Mouse (Mus musculus) left cerebral cortex, postnatal 14 days (tissue): ENCODE results near the gene Olfr597. TPM values are rescaled to one million over a fixed set of nuclear protein-coding genes. Genes with fewer than 3 reads are reported as not detected.
"Not testable (repeated sequence)": the region's sequence is repeated elsewhere in the genome, so short reads cannot be mapped to it uniquely, and the experiment has no call there.

Experiments used
- DNase-seq, 2 experiments: peaks; one replicate each; pipeline ENCODE4 v3.0.0; 2021 to 2022; ENCODE audit warnings: low spot score in 2 of 2, mixed read lengths in 1 of 2
- intact Hi-C: fragments of 180-260 bp; cut with DNase I; formaldehyde crosslinking; loops from one replicate; pipeline ENCODE4 v1.15.1; 2025
- long read RNA-seq, 2 experiments: library from polyadenylated mRNA; stranded (forward); transcript quantifications; one replicate each; pipeline ENCODE4 v2.0.0; 2021
- microRNA-seq, 2 experiments: library from miRNA; unstranded; fragments of <30 nt; microRNA quantifications; one replicate each; pipeline ENCODE4 v1.2.0; 2022
- total RNA-seq, 2 experiments: library from RNA; stranded (reverse); gene quantifications; 2 replicates each; pipeline ENCODE4 v1.2.3; 2021

Gene Olfr597
- total RNA-seq = not detected
- long read RNA-seq, experiment 1 = 0 reads
- long read RNA-seq, experiment 2 = 0 reads

DNA sequence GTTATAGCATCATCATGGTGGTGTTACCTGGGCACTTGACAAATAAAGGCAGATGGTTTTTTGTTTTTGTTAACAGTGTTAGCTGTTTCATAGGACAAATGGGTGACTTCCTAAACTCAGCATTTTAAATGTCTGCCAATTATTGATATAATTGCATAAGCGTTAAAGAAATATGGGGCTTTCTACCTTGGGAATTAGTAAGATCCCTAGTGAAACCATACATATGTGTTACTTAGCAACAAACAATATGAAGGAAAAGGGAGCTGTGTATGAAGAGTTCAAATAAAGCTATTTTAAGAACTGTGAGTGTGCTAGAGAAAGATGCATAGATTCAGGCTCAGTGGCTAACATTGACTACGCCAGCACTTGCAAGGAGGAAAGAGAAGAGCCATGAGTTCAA lies at the start of gene Olfr597:
Gene Olfr597 (plus strand): TSS at position 301 of the 400 bp plus-strand sequence.
- intact Hi-C loops = not testable (repeated sequence)

DNA sequence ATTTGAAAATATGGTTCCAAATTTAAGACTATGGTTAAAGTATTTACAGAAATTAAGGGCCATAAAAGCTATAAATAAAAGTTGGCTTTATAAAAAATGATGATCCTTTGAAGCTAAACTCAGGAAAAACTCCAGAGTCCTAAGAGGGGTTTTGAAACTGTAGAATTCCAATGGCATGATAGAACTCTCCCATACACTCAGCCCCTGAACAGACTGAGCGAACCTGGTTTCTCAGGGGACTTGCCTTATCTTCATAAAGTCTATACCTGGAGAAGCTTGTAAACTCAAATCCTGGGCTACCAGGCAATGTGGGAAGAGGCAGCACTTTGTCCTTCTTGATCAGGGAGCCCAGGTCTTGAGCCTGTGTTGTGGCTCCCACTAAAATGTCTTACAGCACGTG lies 10.8 kb upstream of the Olfr597 start, which contains the start of gene Olfr596:
Gene Olfr596 (plus strand): TSS at position 301 of the 400 bp plus-strand sequence.
- intact Hi-C loops, DNase-seq: not testable (repeated sequence)

More for the DNA sequence above, at the start of gene Olfr597:
- DNase-seq = not testable (repeated sequence)

DNA sequence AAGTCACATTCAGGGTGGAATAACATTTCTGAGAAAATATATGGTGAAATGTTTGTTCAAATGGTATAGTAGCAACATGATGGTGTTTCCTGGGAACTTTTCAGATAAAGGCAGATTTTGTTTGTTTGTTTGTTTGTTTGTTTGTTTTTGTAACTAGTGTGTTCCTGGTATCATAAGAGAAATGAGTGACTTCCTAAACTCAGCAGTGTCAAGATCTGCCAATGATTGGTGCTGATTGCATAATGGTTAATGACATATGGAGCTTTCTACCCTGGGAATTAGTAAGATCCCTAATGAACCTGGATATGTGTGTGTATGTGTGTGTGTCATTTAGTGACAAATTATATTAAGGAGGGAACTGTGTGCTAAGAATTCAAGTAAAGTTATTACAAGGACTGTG lies 7.2 kb downstream of the Olfr597 start, which contains the start of gene Olfr598:
Gene Olfr598 (plus strand): TSS at position 301 of the 400 bp plus-strand sequence.
- intact Hi-C loops = no loop called here
- DNase-seq = no peak

DNA sequence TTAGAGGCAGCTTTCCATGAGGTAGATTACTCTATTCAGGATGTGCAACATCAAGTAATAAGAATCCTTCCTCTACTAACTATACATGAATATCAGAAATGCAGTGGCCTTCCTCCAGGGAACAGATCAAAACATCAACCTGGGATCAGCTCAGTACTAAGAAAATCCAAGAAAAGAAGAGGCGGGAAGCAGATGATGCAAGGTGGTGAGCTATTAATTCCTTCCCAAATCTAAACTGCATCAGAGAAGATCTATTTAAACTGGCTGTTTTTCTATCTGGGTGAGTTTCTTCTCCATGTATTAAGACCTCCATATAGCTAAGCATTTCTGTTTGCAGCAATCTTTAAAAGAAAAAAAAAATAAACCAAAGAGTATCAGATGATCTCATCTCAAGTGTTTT lies 19.5 kb downstream of the Olfr597 start, which contains the start of gene Olfr599:
Gene Olfr599 (plus strand): TSS at position 301 of the 400 bp plus-strand sequence.
- intact Hi-C loops = no loop called here

DNA sequence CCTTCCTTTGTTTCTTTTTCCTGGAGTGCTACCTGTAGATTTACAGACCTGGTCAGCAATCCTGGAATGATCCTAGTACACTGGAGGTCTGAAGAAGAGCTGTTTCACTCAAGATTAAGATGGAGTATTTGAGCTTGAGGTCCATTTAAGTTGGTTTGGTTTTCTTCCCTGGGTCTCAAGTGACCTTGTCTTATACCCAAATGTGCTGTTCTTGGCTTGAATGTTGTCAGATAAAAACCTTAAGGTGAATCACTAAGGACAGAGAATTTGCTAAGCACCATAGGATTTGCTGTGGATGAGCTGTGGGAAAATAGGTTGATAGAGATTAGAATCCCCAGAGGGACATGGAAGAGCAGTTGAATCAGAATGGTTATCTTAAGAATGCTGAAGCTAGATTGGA lies 33.5 kb downstream of the Olfr597 start, which contains the start of gene Olfr600:
Gene Olfr600 (minus strand): TSS at position 101 of the 400 bp plus-strand sequence.
- intact Hi-C loops = no loop called here
- no peak for DNase-seq

More for the DNA sequence above, 19.5 kb downstream of the Olfr597 start, which contains the start of gene Olfr599:
- DNase-seq = no peak

DNA sequence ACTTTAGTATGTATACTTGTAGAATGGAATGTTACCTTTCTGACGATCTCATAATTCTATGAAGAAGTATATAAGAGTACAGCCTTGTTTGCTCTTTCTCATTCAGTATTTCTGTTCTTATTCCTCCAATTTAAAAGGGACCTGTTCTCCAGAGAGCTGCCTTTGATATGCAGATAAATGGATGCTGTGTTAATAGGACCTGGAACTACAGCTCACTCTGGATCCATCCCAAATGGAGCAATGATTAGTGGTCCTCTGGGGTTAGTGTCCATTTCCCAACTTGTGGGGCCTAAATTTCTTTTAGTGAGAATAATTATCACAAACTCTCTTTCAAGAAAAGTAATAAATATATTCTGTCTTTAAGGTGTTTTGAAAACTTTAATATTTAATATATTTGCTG lies 46.4 kb downstream of the Olfr597 start, which contains the start of gene Olfr601:
Gene Olfr601 (minus strand): TSS at position 101 of the 400 bp plus-strand sequence.
- DNase-seq = no peak
- intact Hi-C loops = no loop called here

Small RNAs within 50 kb of the gene (microRNA-seq; reads per million reads assigned to microRNA genes)
- 0 reads per million in 2 experiments for gene Gm23550

Other genes starting within 250 kb of the Olfr597 start
- gene Olfr584, start 234.4 kb upstream of the Olfr597 start, total RNA-seq = not detected
- gene Olfr585, start 218.6 kb upstream of the Olfr597 start, total RNA-seq = not detected
- gene Olfr586, start 190.7 kb upstream of the Olfr597 start, total RNA-seq = not detected
- not detected for gene Olfr588-ps1, start 175.4 kb upstream of the Olfr597 start, total RNA-seq
- gene Olfr589, start 160.0 kb upstream of the Olfr597 start, total RNA-seq = not detected
- gene Olfr591, start 138.0 kb upstream of the Olfr597 start, total RNA-seq = not detected
- gene Olfr592, start 131.5 kb upstream of the Olfr597 start, total RNA-seq = not detected
- gene Olfr593, start 104.5 kb upstream of the Olfr597 start, total RNA-seq = not detected
- not detected for gene Olfr594, start 99.3 kb upstream of the Olfr597 start, total RNA-seq
- not detected for gene Usp17ld, start 63.8 kb upstream of the Olfr597 start, total RNA-seq
- gene Olfr596, start 10.7 kb upstream of the Olfr597 start, total RNA-seq = not detected
- not detected for gene Olfr598, start 7.3 kb downstream of the Olfr597 start, total RNA-seq
- not detected for gene Olfr599, start 19.6 kb downstream of the Olfr597 start, total RNA-seq
- not detected for gene Olfr600, start 33.4 kb downstream of the Olfr597 start, total RNA-seq
- gene Olfr601, start 46.3 kb downstream of the Olfr597 start, total RNA-seq = not detected
- gene Olfr603, start 69.9 kb downstream of the Olfr597 start, total RNA-seq = not detected
- not detected for gene Usp17lc, start 98.8 kb downstream of the Olfr597 start, total RNA-seq
- not detected for gene Olfr605, start 129.1 kb downstream of the Olfr597 start, total RNA-seq
- gene Olfr606, start 132.7 kb downstream of the Olfr597 start, total RNA-seq = not detected
- not detected for gene Olfr607, start 147.8 kb downstream of the Olfr597 start, total RNA-seq
- gene Olfr608, start 153.6 kb downstream of the Olfr597 start, total RNA-seq = not detected
- not detected for gene Olfr609, start 181.7 kb downstream of the Olfr597 start, total RNA-seq
- not detected for gene Olfr610, start 195.8 kb downstream of the Olfr597 start, total RNA-seq
- not detected for gene Olfr611, start 204.5 kb downstream of the Olfr597 start, total RNA-seq
- not detected for gene Olfr612, start 226.4 kb downstream of the Olfr597 start, total RNA-seq
- gene Olfr613, start 231.8 kb downstream of the Olfr597 start, total RNA-seq = not detected
- gene Olfr615, start 239.8 kb downstream of the Olfr597 start, total RNA-seq = not detected